ENCODE assay signal across 12 mouse cellular contexts in the genomic region with DNA sequence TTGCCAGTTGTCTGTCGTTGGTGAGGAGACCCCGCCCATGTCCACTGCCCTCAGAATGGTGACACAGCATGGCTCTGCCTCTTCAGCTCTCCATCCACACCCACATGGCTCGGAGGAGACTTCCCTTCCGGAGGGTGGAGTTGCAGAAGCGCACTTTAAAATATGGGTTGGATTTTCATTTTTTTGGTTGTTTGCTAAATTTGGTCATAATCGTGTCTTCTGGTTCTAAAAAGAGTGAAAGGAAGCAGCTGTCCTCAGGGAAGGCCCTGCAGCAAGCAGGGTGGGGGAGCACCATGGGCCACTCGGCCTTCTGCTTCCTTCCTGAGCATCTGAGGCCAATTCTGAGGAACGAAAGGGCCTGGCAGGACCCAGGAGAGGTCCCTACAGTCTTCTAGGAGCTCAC. TPM values are rescaled to one million over a fixed set of nuclear protein-coding genes. Genes with fewer than 3 reads are reported as not detected.
A peak's percentile ranks its signal among the peaks of the same experiment; 100 is the strongest.
DNase-seq lines count a peak whose midpoint lies in the region; ATAC-seq and TF ChIP-seq lines count a peak whose summit lies in the region.
"Had no signal": no experiment of that assay in that cellular context is flagged by ENCODE, and none has a peak within 500 bp of the region (broad histone marks: within the 10 kb centered on the region; RNA-seq: fewer than 3 reads in every experiment).

No protein-coding gene starts in this region.

- no peaks in the 10 kb centered on the region for H3K9me3 ChIP-seq in heart, postnatal 0 days (replicated peaks; ENCODE audit: control insufficient read depth, low read length)
- H3K9me3 ChIP-seq: liver, embryonic 15.5 days had no signal

- H3K36me3 ChIP-seq in heart, postnatal 0 days (replicated peaks; ENCODE audit: control insufficient read depth, insufficient read depth, low read length): no peaks in the 10 kb centered on the region
- H3K36me3 ChIP-seq: liver, embryonic 15.5 days had no signal

- H3K27me3 ChIP-seq in heart, postnatal 0 days (ENCODE audit: control insufficient read depth, insufficient read depth, low read length): no peaks in the 10 kb centered on the region
- H3K27me3 ChIP-seq: liver, embryonic 15.5 days had no signal

- no peak overlapping the region for H3K4me3 ChIP-seq in heart, postnatal 0 days (ENCODE audit: low read depth, low read length)
- H3K4me3 ChIP-seq: liver, embryonic 15.5 days had no signal

- WGBS in heart, postnatal 0 days: 52% methylated on average over 8 of the region's 8 CpGs

- peak; percentile 25 to 49 for DNase-seq in frontal cortex, adult 2 months (ENCODE audit: extremely low spot score in 1 of 2, low spot score in 1 of 2)
- no peak for DNase-seq in frontal cortex, postnatal 14 days (ENCODE audit: low spot score in 2 of 2)
- peak; percentile 46 for DNase-seq in adrenal gland, postnatal 14 days
- peak; percentile 20 for DNase-seq in heart, postnatal 0 days (ENCODE audit: low spot score)
- DNase-seq in kidney, postnatal 25 days: peak; percentile 66 to 89
- no peak for DNase-seq in layer of hippocampus, adult 18-20 months (ENCODE audit: low spot score in 2 of 2)
- no peak for DNase-seq in layer of hippocampus, adult 8-10 months (ENCODE audit: low spot score in 2 of 2)
- DNase-seq: cerebellum, postnatal 10 days; forebrain, postnatal 0 days; right cerebral cortex, postnatal 4 days had no signal

- TF ChIP-seq EP300 in heart, postnatal 0 days (IDR thresholded peaks at IDR 0.05; ENCODE audit: low read depth): no peak

- H3K4me1 ChIP-seq in heart, postnatal 0 days (ENCODE audit: control insufficient read depth, insufficient read depth): peaks cover 3% of the 10 kb centered on the region; the same call in 1 of the 2 replicates
- H3K4me1 ChIP-seq: liver, embryonic 15.5 days had no signal

- peak overlapping the region; percentile 52; the same call in 1 of the 2 replicates for H3K27ac ChIP-seq in heart, postnatal 0 days (ENCODE audit: low read depth)
- H3K27ac ChIP-seq: liver, embryonic 15.5 days had no signal

- no peak overlapping the region for H3K4me2 ChIP-seq in heart, postnatal 0 days (ENCODE audit: low read depth, low read length)
- H3K4me2 ChIP-seq: liver, embryonic 15.5 days had no signal

- no peak for TF ChIP-seq CTCF in heart, postnatal 0 days (IDR thresholded peaks at IDR 0.05; ENCODE audit: low read depth)

- H3K9ac ChIP-seq in heart, postnatal 0 days (replicated peaks; ENCODE audit: low read depth, low read length): no peak overlapping the region
- H3K9ac ChIP-seq: forebrain, postnatal 0 days; liver, embryonic 15.5 days had no signal

- ATAC-seq in heart, postnatal 0 days (ENCODE audit: insufficient read depth, low read depth): peak; percentile 31
- no peak for ATAC-seq in erythroid progenitor cell, adult 5-6 weeks (replicated peaks; ENCODE audit: low FRiP score, poor library complexity, severe bottlenecking)
- ATAC-seq: forebrain, postnatal 0 days had no signal

RNA-seq across cellular contexts. Expression of a gene that starts 45.0 kb away (rescaled TPM):
- 1.9 and 2.1 TPM in 2 replicates for polyA plus RNA-seq in frontal cortex, adult 2 months (2012; rRNA removed)
- total RNA-seq in adrenal gland, postnatal 14 days (2021): 0.74 and 1.7 TPM in 2 replicates
- total RNA-seq in heart, postnatal 0 days (2014; rRNA removed; ENCODE audit: low replicate concordance): 0.70 and 1.9 TPM in 2 replicates
- 1.1 and 1.4 TPM in 2 replicates for polyA plus RNA-seq in heart, postnatal 0 days (2015; fragmentation: Nextera tagmentation; extraction: Ambion mirVana)
- total RNA-seq in erythroid progenitor cell, adult 5-6 weeks (2015; ENCODE audit: low replicate concordance): 1.4 TPM in 1 of 2 replicates, not detected in the other
- 0.90 TPM in 1 of 2 replicates, not detected in the other for total RNA-seq in erythroid progenitor cell, adult 5-6 weeks (2017; ENCODE audit: low replicate concordance)
- under 1 TPM; 0.74 to 0.77 TPM for total RNA-seq in layer of hippocampus, adult 18-20 months (2021)
- total RNA-seq in layer of hippocampus, adult 8-10 months (2022): 1 to 10 TPM in 3 of 4 experiments, under 1 TPM in 1; 0.87 to 1.7 (median 1.4) TPM

Comparison
In these comparisons a context has a peak if more than half of its experiments do, and no peak if none do; other contexts are left out.
1. DNase-seq: peak in frontal cortex, adult 2 months (2 of 2), adrenal gland, postnatal 14 days (single experiment), heart, postnatal 0 days (single experiment) and kidney, postnatal 25 days (2 of 2); none in frontal cortex, postnatal 14 days (0 of 2), layer of hippocampus, adult 18-20 months (0 of 2) and layer of hippocampus, adult 8-10 months (0 of 2).